ENCODE assay signal across 7 mouse cellular contexts in genomic region chr19:5911430-5912102, GRCm38 (mm10). TPM values are rescaled to one million over a fixed set of nuclear protein-coding genes. Genes with fewer than 3 reads are reported as not detected.
DNase-seq lines count a peak whose midpoint lies in the region; ATAC-seq and TF ChIP-seq lines count a peak whose summit lies in the region.

No protein-coding gene starts in this region.

- H3K9me3 ChIP-seq in embryonic facial prominence, embryonic 13.5 days = no peaks in the 10 kb centered on the region
- no peaks in the 10 kb centered on the region for H3K9me3 ChIP-seq in limb, embryonic 12.5 days
- H3K9me3 ChIP-seq in stomach, embryonic 15.5 days = no peaks in the 10 kb centered on the region

- H3K4me1 ChIP-seq in spleen, adult 2 months (ENCODE audit: control insufficient read depth, insufficient read depth, insufficient read length) = peaks cover 11% of the 10 kb centered on the region; the same call in 1 of the 2 replicates
- peaks cover 34% of the 10 kb centered on the region for H3K4me1 ChIP-seq in embryonic facial prominence, embryonic 13.5 days
- H3K4me1 ChIP-seq in limb, embryonic 12.5 days (replicated peaks) = peaks cover 22% of the 10 kb centered on the region
- peaks cover 21% of the 10 kb centered on the region for H3K4me1 ChIP-seq in stomach, embryonic 15.5 days

- no peak for DNase-seq in spleen, adult 2 months (ENCODE audit: low read depth in 1 of 2, low spot score in 2 of 2)
- no peak for DNase-seq in spleen, adult 18-20 months
- no peak for DNase-seq in yolk sac, embryonic 10.5 days (ENCODE audit: low spot score)
- DNase-seq in retina, postnatal 1 day = no peak

- H3K27ac ChIP-seq in spleen, adult 2 months (ENCODE audit: insufficient read depth, low read length) = peak overlapping the region; percentile 58; the same call in 1 of the 2 replicates
- peak overlapping the region; percentile 91 for H3K27ac ChIP-seq in embryonic facial prominence, embryonic 13.5 days
- peak overlapping the region; percentile 93 for H3K27ac ChIP-seq in limb, embryonic 12.5 days
- peak overlapping the region; percentile 84 for H3K27ac ChIP-seq in stomach, embryonic 15.5 days

- H3K9ac ChIP-seq in embryonic facial prominence, embryonic 13.5 days = peak overlapping the region; percentile 97
- peak overlapping the region; percentile 95 for H3K9ac ChIP-seq in limb, embryonic 12.5 days (replicated peaks)
- H3K9ac ChIP-seq in stomach, embryonic 15.5 days = peak overlapping the region; percentile 91

- H3K27me3 ChIP-seq in spleen, adult 2 months (ENCODE audit: control insufficient read depth, insufficient read depth, low read length) = no peaks in the 10 kb centered on the region
- no peaks in the 10 kb centered on the region for H3K27me3 ChIP-seq in embryonic facial prominence, embryonic 13.5 days
- no peaks in the 10 kb centered on the region for H3K27me3 ChIP-seq in limb, embryonic 12.5 days
- no peaks in the 10 kb centered on the region for H3K27me3 ChIP-seq in stomach, embryonic 15.5 days (replicated peaks)

- TF ChIP-seq POLR2A in spleen, adult 2 months (IDR thresholded peaks at IDR 0.05; ENCODE audit: low read depth, low read length) = no peak

- H3K4me3 ChIP-seq in spleen, adult 2 months (ENCODE audit: extremely low read depth, insufficient read depth, insufficient read length) = peak overlapping the region; percentile 88
- peak overlapping the region; percentile 85 for H3K4me3 ChIP-seq in embryonic facial prominence, embryonic 13.5 days
- H3K4me3 ChIP-seq in limb, embryonic 12.5 days (replicated peaks) = peak overlapping the region; percentile 94
- H3K4me3 ChIP-seq in stomach, embryonic 15.5 days (replicated peaks) = peak overlapping the region; percentile 89

- TF ChIP-seq CTCF in spleen, adult 2 months (IDR thresholded peaks at IDR 0.05; ENCODE audit: extremely low read depth, insufficient read depth, insufficient read length, insufficient replicate concordance) = no peak

- peaks cover 3% of the 10 kb centered on the region for H3K36me3 ChIP-seq in spleen, adult 2 months (ENCODE audit: control insufficient read depth, insufficient read depth, low read length)
- peaks cover 17% of the 10 kb centered on the region for H3K36me3 ChIP-seq in embryonic facial prominence, embryonic 13.5 days
- peaks cover 25% of the 10 kb centered on the region for H3K36me3 ChIP-seq in limb, embryonic 12.5 days
- H3K36me3 ChIP-seq in stomach, embryonic 15.5 days = no peaks in the 10 kb centered on the region

- peak overlapping the region; percentile 74 for H3K4me2 ChIP-seq in embryonic facial prominence, embryonic 13.5 days
- peak overlapping the region; percentile 75 for H3K4me2 ChIP-seq in limb, embryonic 12.5 days
- H3K4me2 ChIP-seq in stomach, embryonic 15.5 days = peak overlapping the region; percentile 68

- WGBS in spleen, adult 2 months = 3% methylated on average over 14 of the region's 14 CpGs
- 6% methylated on average over 14 of the region's 14 CpGs for WGBS in embryonic facial prominence, embryonic 13.5 days
- 7% methylated on average over 14 of the region's 14 CpGs for WGBS in limb, embryonic 12.5 days
- 2% methylated on average over 14 of the region's 14 CpGs for WGBS in stomach, embryonic 15.5 days

- no peak for ATAC-seq in embryonic facial prominence, embryonic 13.5 days (ENCODE audit: insufficient number of reproducible peaks, insufficient read depth, low FRiP score, low TSS enrichment, low read depth)
- no peak for ATAC-seq in limb, embryonic 12.5 days (ENCODE audit: insufficient number of reproducible peaks, insufficient read depth, low FRiP score, low TSS enrichment, low read depth)
- ATAC-seq in stomach, embryonic 15.5 days (ENCODE audit: insufficient read depth, low FRiP score, low read depth) = no peak

RNA-seq across cellular contexts. Expression of gene Dpf2, which starts 1.2 kb away (rescaled TPM):
- 59.9 and 74.8 TPM in 2 replicates for polyA plus RNA-seq in spleen, adult 2 months (2012; rRNA removed)
- 164 and 179 TPM in 2 replicates for polyA plus RNA-seq in embryonic facial prominence, embryonic 13.5 days (2015; fragmentation: Nextera tagmentation; extraction: Ambion mirVana)
- 192 and 199 TPM in 2 replicates for polyA plus RNA-seq in limb, embryonic 12.5 days (2016; fragmentation: Nextera tagmentation; extraction: Ambion mirVana)
- 98.7 and 118 TPM in 2 replicates for polyA plus RNA-seq in stomach, embryonic 15.5 days (2015; fragmentation: Nextera tagmentation; extraction: Ambion mirVana)

RNA-seq across cellular contexts. Expression of gene Cdc42ep2, which starts 13.1 kb away (rescaled TPM):
- 8.1 and 8.2 TPM in 2 replicates for polyA plus RNA-seq in spleen, adult 2 months (2012; rRNA removed)
- 4.7 TPM in 2 replicates for polyA plus RNA-seq in embryonic facial prominence, embryonic 13.5 days (2015; fragmentation: Nextera tagmentation; extraction: Ambion mirVana)
- 2.7 and 3.0 TPM in 2 replicates for polyA plus RNA-seq in limb, embryonic 12.5 days (2016; fragmentation: Nextera tagmentation; extraction: Ambion mirVana)
- 9.6 and 11.0 TPM in 2 replicates for polyA plus RNA-seq in stomach, embryonic 15.5 days (2015; fragmentation: Nextera tagmentation; extraction: Ambion mirVana)

RNA-seq across cellular contexts. Expression of gene Tigd3, which starts 17.6 kb away (rescaled TPM):
- 1.3 TPM in 2 replicates for polyA plus RNA-seq in spleen, adult 2 months (2012; rRNA removed)
- 3.8 and 4.7 TPM in 2 replicates for polyA plus RNA-seq in embryonic facial prominence, embryonic 13.5 days (2015; fragmentation: Nextera tagmentation; extraction: Ambion mirVana)
- polyA plus RNA-seq in limb, embryonic 12.5 days (2016; fragmentation: Nextera tagmentation; extraction: Ambion mirVana) = 5.5 and 6.6 TPM in 2 replicates
- 2.3 and 2.4 TPM in 2 replicates for polyA plus RNA-seq in stomach, embryonic 15.5 days (2015; fragmentation: Nextera tagmentation; extraction: Ambion mirVana)

RNA-seq across cellular contexts. Expression of gene Slc25a45, which starts 34.0 kb away (rescaled TPM):
- polyA plus RNA-seq in spleen, adult 2 months (2012; rRNA removed) = 36.6 and 37.6 TPM in 2 replicates
- 3.1 and 4.5 TPM in 2 replicates for polyA plus RNA-seq in embryonic facial prominence, embryonic 13.5 days (2015; fragmentation: Nextera tagmentation; extraction: Ambion mirVana)
- polyA plus RNA-seq in limb, embryonic 12.5 days (2016; fragmentation: Nextera tagmentation; extraction: Ambion mirVana) = 1.2 and 2.1 TPM in 2 replicates
- polyA plus RNA-seq in stomach, embryonic 15.5 days (2015; fragmentation: Nextera tagmentation; extraction: Ambion mirVana) = 5.5 TPM in 2 replicates

RNA-seq across cellular contexts. Expression of gene Frmd8, which starts 36.5 kb away (rescaled TPM):
- 42.3 and 43.9 TPM in 2 replicates for polyA plus RNA-seq in spleen, adult 2 months (2012; rRNA removed)
- 30.6 and 34.0 TPM in 2 replicates for polyA plus RNA-seq in embryonic facial prominence, embryonic 13.5 days (2015; fragmentation: Nextera tagmentation; extraction: Ambion mirVana)
- 37.2 and 41.4 TPM in 2 replicates for polyA plus RNA-seq in limb, embryonic 12.5 days (2016; fragmentation: Nextera tagmentation; extraction: Ambion mirVana)
- polyA plus RNA-seq in stomach, embryonic 15.5 days (2015; fragmentation: Nextera tagmentation; extraction: Ambion mirVana) = 25.3 and 27.7 TPM in 2 replicates
